Mouse (Mus musculus) midbrain, embryonic 13.5 days (tissue): ENCODE measurements around the gene Arrdc3. TPM values are rescaled to one million over a fixed set of nuclear protein-coding genes. Genes with fewer than 3 reads are reported as not detected.

Experiments used
- ATAC-seq: fragments of 200-750 bp; cut with Nextera tagmentation; 2 replicates; pipeline ENCODE4 v1.8.0; 2017; ENCODE audit warnings: mild to moderate bottlenecking, moderate TSS enrichment, moderate library complexity
- H3K27ac ChIP-seq: fragments of 300-500 bp; sonication (generic); 2 replicates; pipeline ENCODE4 v1.5.1; 2015; ENCODE audit warnings: inconsistent platforms, mild to moderate bottlenecking, moderate library complexity
- H3K27me3 ChIP-seq: fragments of 300-500 bp; sonication (generic); 2 replicates; pipeline ENCODE4 v1.6.1; 2015; ENCODE audit warnings: mild to moderate bottlenecking, inconsistent platforms
- H3K36me3 ChIP-seq: fragments of 300-500 bp; sonication (generic); 2 replicates; pipeline ENCODE4 v1.6.1; 2015; ENCODE audit warnings: mild to moderate bottlenecking, inconsistent platforms
- H3K4me1 ChIP-seq: fragments of 300-500 bp; sonication (generic); replicated peaks from 2 replicates; pipeline ENCODE4 v1.6.1; 2015; ENCODE audit warnings: inconsistent platforms
- H3K4me2 ChIP-seq: fragments of 300-500 bp; sonication (generic); replicated peaks from 2 replicates; pipeline ENCODE4 v1.6.1; 2015; ENCODE audit warnings: moderate library complexity, mild to moderate bottlenecking, inconsistent platforms
- H3K4me3 ChIP-seq: fragments of 300-500 bp; sonication (generic); replicated peaks from 2 replicates; pipeline ENCODE4 v1.5.1; 2015; ENCODE audit warnings: mild to moderate bottlenecking, inconsistent platforms
- H3K9ac ChIP-seq: fragments of 300-500 bp; sonication (generic); replicated peaks from 2 replicates; pipeline ENCODE4 v1.6.1; 2015; ENCODE audit warnings: mild to moderate bottlenecking, inconsistent platforms
- H3K9me3 ChIP-seq: fragments of 300-500 bp; sonication (generic); 2 replicates; pipeline ENCODE4 v1.6.1; 2016; ENCODE audit warnings: mild to moderate bottlenecking, inconsistent platforms
- WGBS: fragments of 180-500 bp; shearing (Covaris S2); methylation state at CpG from one replicate; pipeline ENCODE4 v1.1.7; 2015; 5-methylcytosine and 5-hydroxymethylcytosine counted together
- polyA plus RNA-seq: library from polyadenylated mRNA; unstranded; fragments of >200 nt; fragmentation: Nextera tagmentation; extraction: Ambion mirVana; gene quantifications from 2 replicates; pipeline ENCODE4 v1.2.1, GENCODE M21; 2015

Arrdc3 gene
- polyA plus RNA-seq, 1 experiment from 2014 or later, result 54.0 TPM

DNA sequence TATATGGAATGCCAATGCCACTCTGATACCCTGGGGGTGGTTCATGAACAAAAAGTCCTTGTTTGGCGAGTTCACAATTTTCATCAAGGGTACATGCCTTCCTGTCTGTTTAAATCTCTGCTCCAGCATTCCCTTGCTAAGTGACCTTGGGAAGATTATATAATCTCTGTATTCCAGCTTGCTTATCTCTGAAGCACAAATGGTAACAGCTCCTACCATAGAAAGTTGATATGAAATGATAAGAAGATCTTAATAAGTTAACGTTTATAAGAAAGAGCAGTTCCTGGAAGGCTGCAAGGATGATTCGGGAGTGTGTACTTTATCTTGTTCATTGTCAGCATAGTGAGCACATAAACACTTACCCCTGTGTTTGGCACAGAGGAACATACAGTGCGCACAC is 46.8 kb downstream of the Arrdc3 start:
- no peak overlapping the region for H3K27ac ChIP-seq
- no peak for ATAC-seq
- 92% methylated on average over 4 of the region's 4 CpGs for WGBS

DNA sequence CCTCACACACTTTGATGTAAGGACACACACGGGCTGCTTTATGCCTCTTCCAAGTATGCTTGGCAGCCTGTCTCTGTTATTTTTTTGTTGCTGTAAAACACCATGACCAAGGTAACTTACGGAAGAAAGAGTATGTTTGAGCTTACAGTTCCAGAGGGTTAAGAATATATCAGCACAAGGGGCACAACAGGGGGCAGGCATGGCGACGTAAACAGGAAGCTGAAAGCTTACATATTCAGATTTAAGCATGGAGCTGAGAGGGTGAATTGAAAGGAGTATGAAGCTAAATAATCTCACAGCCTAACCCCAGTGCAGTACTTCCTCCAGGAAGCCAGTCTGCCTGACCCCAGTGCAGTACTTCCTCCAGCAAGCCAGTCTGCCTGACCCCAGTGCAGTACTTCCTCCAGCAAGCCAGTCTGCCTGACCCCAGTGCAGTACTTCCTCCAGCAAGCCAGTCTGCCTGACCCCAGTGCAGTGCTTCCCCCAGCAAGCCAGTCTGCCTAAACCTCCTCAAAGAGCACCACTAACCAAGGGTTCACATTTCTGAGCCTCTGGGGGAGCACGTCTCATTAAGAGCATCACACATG is 49.7 kb downstream of the Arrdc3 start:
- no peak overlapping the region for H3K4me2 ChIP-seq
- no peaks in the 10 kb centered on the region for H3K36me3 ChIP-seq
- no peak overlapping the region for H3K9ac ChIP-seq
- no peak overlapping the region for H3K27ac ChIP-seq
- H3K9me3 ChIP-seq, result no peaks in the 10 kb centered on the region
- no peaks in the 10 kb centered on the region for H3K4me1 ChIP-seq
- no peak overlapping the region for H3K4me3 ChIP-seq
- 76% methylated on average over 5 of the region's 5 CpGs for WGBS
- no peak for ATAC-seq
- no peaks in the 10 kb centered on the region for H3K27me3 ChIP-seq

More for the DNA sequence above, 46.8 kb downstream of the Arrdc3 start:
- Histone ChIP-seq H3K9ac (no peak overlapping the region), H3K4me3 (no peak overlapping the region), H3K36me3 (no peaks in the 10 kb centered on the region), H3K4me1 (no peaks in the 10 kb centered on the region), H3K9me3 (no peaks in the 10 kb centered on the region), H3K27me3 (no peaks in the 10 kb centered on the region), H3K4me2 (no peak overlapping the region)

- 91% methylated on average over 2 of the region's 2 CpGs for WGBS
- Histone ChIP-seq H3K4me3 (no peak overlapping the region), H3K4me2 (no peak overlapping the region), H3K4me1 (no peaks in the 10 kb centered on the region), H3K27ac (no peak overlapping the region), H3K9me3 (no peaks in the 10 kb centered on the region), H3K27me3 (no peaks in the 10 kb centered on the region), H3K36me3 (no peaks in the 10 kb centered on the region), H3K9ac (no peak overlapping the region)
- ATAC-seq, result no peak
Observed at GRCm38 (mm10) chr13:80936426-80936825, 53.2 kb downstream of the Arrdc3 start.

GRCm38 (mm10) chr13:80939228-80939627 is 56.0 kb downstream of the Arrdc3 start:
- WGBS, result 93% methylated on average over 4 of the region's 4 CpGs
- Histone ChIP-seq H3K9ac (no peak overlapping the region), H3K9me3 (no peaks in the 10 kb centered on the region), H3K4me2 (no peak overlapping the region), H3K27me3 (no peaks in the 10 kb centered on the region), H3K4me1 (no peaks in the 10 kb centered on the region), H3K27ac (no peak overlapping the region), H3K4me3 (no peak overlapping the region), H3K36me3 (no peaks in the 10 kb centered on the region)
- no peak for ATAC-seq

- Histone ChIP-seq H3K9ac (no peak overlapping the region), H3K4me2 (no peak overlapping the region), H3K36me3 (no peaks in the 10 kb centered on the region), H3K4me1 (no peaks in the 10 kb centered on the region), H3K9me3 (no peaks in the 10 kb centered on the region), H3K4me3 (no peak overlapping the region), H3K27ac (no peak overlapping the region), H3K27me3 (no peaks in the 10 kb centered on the region)
- WGBS, result 73% methylated on average over 1 of the region's 1 CpGs
- no peak for ATAC-seq
Observed at GRCm38 (mm10) chr13:80939866-80940265, 56.7 kb downstream of the Arrdc3 start.

- Histone ChIP-seq H3K4me3 (no peak overlapping the region), H3K9me3 (no peaks in the 10 kb centered on the region), H3K36me3 (no peaks in the 10 kb centered on the region), H3K4me2 (no peak overlapping the region), H3K4me1 (no peaks in the 10 kb centered on the region), H3K27ac (no peak overlapping the region), H3K9ac (no peak overlapping the region), H3K27me3 (no peaks in the 10 kb centered on the region)
- no peak for ATAC-seq
- 89% methylated on average over 5 of the region's 5 CpGs for WGBS
Observed at GRCm38 (mm10) chr13:80940421-80940820, 57.2 kb downstream of the Arrdc3 start.

GRCm38 (mm10) chr13:80940860-80941630 is 57.9 kb downstream of the Arrdc3 start:
- Histone ChIP-seq H3K4me2 (no peak overlapping the region), H3K9me3 (no peaks in the 10 kb centered on the region), H3K4me3 (no peak overlapping the region), H3K4me1 (no peaks in the 10 kb centered on the region), H3K36me3 (no peaks in the 10 kb centered on the region), H3K27ac (no peak overlapping the region), H3K27me3 (no peaks in the 10 kb centered on the region), H3K9ac (no peak overlapping the region)
- ATAC-seq, result no peak
- 71% methylated on average over 10 of the region's 10 CpGs for WGBS

- Histone ChIP-seq H3K9ac (no peak overlapping the region), H3K4me2 (no peak overlapping the region), H3K27ac (no peak overlapping the region), H3K36me3 (no peaks in the 10 kb centered on the region), H3K4me1 (no peaks in the 10 kb centered on the region), H3K9me3 (no peaks in the 10 kb centered on the region), H3K4me3 (no peak overlapping the region), H3K27me3 (no peaks in the 10 kb centered on the region)
- ATAC-seq, result no peak
Observed at GRCm38 (mm10) chr13:80944532-80944931, 61.3 kb downstream of the Arrdc3 start.
